Mouse (Mus musculus) hindbrain, embryonic 15.5 days (tissue): ENCODE results near the gene Fyco1. TPM values are rescaled to one million over a fixed set of nuclear protein-coding genes. Genes with fewer than 3 reads are reported as not detected.

Source experiments
- ATAC-seq: fragments of 200-750 bp; cut with Nextera tagmentation; 2 replicates; pipeline ENCODE4 v1.8.0; 2017; ENCODE audit warnings: low read depth, moderate number of reproducible peaks, moderate TSS enrichment; ENCODE audit not compliant: low FRiP score
- H3K27ac ChIP-seq: fragments of 300-500 bp; sonication (generic); replicated peaks from 2 replicates; pipeline ENCODE4 v1.5.1; 2015; ENCODE audit warnings: mild to moderate bottlenecking, inconsistent platforms
- H3K27me3 ChIP-seq: fragments of 300-500 bp; sonication (generic); 2 replicates; pipeline ENCODE4 v1.6.1; 2015; ENCODE audit warnings: control low read depth, inconsistent platforms
- H3K36me3 ChIP-seq: fragments of 300-500 bp; sonication (generic); 2 replicates; pipeline ENCODE4 v1.6.1; 2015; ENCODE audit warnings: control low read depth, inconsistent platforms
- H3K4me1 ChIP-seq: fragments of 300-500 bp; sonication (generic); replicated peaks from 2 replicates; pipeline ENCODE4 v1.6.1; 2015; ENCODE audit warnings: control low read depth, inconsistent platforms
- H3K4me2 ChIP-seq: fragments of 300-500 bp; sonication (generic); 2 replicates; pipeline ENCODE4 v1.6.1; 2015; ENCODE audit warnings: moderate library complexity, mild to moderate bottlenecking, inconsistent platforms
- H3K4me3 ChIP-seq: fragments of 300-500 bp; sonication (generic); 2 replicates; pipeline ENCODE4 v1.5.1; 2015; ENCODE audit warnings: mild to moderate bottlenecking, inconsistent platforms
- H3K9ac ChIP-seq: fragments of 300-500 bp; sonication (generic); 2 replicates; pipeline ENCODE4 v1.6.1; 2015; ENCODE audit warnings: inconsistent platforms
- H3K9me3 ChIP-seq: fragments of 300-500 bp; sonication (generic); 2 replicates; pipeline ENCODE4 v1.6.1; 2016; ENCODE audit warnings: control low read depth, inconsistent platforms
- WGBS: fragments of 180-500 bp; shearing (Covaris S2); methylation state at CpG from one replicate; pipeline ENCODE4 v1.1.7; 2015; 5-methylcytosine and 5-hydroxymethylcytosine counted together
- polyA plus RNA-seq: library from polyadenylated mRNA; unstranded; fragments of >200 nt; fragmentation: Nextera tagmentation; extraction: Ambion mirVana; gene quantifications from 2 replicates; pipeline ENCODE4 v1.2.1, GENCODE M21; 2015

Fyco1 gene
- 14.0 and 14.6 TPM in 2 replicates for polyA plus RNA-seq

DNA sequence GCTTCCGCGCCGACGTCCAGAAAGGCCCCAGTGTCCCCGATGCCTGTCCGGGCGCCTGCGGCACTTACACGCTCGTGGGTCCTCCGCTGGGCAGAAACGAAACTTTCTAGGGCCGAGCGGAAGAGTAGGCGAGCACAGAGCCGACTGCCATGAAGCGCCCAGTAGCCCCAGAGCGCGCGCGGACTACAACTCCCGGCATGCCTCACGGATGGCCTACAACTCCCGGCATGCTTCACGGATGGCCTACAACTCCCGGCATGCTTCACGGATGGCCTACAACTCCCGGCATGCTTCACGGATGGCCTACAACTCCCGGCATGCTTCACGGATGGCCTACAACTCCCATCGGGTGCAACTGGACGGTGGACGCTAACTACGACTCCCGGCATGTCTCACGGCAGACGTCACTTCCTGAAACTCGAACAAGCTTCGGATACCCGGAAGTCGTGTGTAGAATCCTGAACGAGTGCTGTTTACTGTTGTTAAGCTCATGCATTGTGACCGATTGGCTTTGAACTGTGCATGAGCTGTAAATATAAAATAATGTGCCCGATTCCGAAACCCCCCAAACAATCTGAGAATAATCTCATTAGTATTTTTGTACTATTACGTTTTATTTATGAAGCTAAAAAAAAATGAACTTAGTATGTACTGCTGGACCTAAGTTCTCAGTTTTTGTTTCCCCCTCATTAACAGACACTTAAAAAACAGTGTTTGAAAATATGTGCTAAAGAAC is at the start of gene Fyco1:
Gene Fyco1 (minus strand): TSS at position 187 of the 736 bp plus-strand sequence.
- H3K27ac ChIP-seq: peak within 1 kb of the TSS; percentile 83
- under 1% methylated on average over 47 of the region's 47 CpGs for WGBS
- peak; percentile 98 for ATAC-seq

DNA sequence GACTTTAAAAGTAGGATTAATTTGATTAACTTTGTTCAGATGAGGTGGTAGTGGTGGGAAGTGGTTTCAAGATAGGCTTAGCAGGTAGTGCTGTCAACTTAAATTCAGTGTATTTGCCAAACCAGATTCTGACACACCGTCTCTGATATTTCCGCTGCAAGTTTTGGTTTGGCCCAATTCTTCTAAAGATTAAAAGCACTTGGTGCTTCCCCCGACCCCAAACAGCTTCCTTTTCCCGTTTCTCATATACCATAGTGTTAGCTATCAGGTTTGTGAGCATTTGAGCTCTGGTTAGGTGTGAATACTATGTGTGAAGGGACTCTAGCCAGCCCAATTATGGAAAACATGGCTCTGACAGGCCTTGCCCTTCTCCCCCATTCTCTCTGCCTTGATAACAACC is 20.4 kb upstream of the Fyco1 start:
- Histone ChIP-seq H3K27me3 (no peaks in the 10 kb centered on the region), H3K27ac (no peak overlapping the region), H3K9me3 (no peaks in the 10 kb centered on the region), H3K9ac (no peak overlapping the region), H3K4me1 (no peaks in the 10 kb centered on the region), H3K36me3 (no peaks in the 10 kb centered on the region), H3K4me2 (no peak overlapping the region), H3K4me3 (no peak overlapping the region)
- no peak for ATAC-seq
- 77% methylated on average over 4 of the region's 4 CpGs for WGBS

More for the DNA sequence above, at the start of gene Fyco1:
- Histone ChIP-seq H3K4me2 (peak within 1 kb of the TSS; percentile 91), H3K9me3 (no peaks in the 10 kb centered on the region), H3K4me3 (peak within 1 kb of the TSS; percentile 70), H3K4me1 (peaks cover 12% of the 10 kb centered on the region), H3K9ac (peak within 1 kb of the TSS; percentile 52), H3K27me3 (no peaks in the 10 kb centered on the region), H3K36me3 (no peaks in the 10 kb centered on the region)

DNA sequence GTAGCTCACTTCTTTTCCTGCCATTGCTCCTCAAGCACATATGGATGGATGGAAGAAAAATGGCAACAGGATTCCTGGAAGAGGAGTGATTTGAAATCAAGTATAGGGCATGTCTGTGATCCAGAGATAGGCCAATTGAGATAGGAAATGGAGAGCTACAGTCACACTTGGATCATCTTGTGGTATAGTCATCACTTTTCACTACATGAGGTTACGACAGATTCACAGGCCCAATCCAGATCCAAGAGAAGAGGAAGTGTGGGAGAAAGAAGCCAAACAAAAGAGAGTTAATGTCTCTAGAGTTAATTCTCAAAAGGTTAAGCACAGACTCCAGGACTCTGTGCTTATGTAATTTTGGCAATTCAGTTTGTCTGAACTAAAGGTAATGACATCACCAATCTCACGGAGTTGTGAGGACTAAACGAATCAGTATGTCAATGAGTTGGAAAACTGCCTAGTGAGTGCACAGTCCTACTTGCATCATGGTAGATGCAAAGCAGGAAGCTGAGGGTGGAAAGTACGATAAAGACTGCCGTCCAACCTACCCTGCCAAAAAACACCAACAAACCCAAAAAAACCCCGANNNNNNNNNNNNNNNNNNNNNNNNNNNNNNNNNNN is 17.6 kb upstream of the Fyco1 start:
- no peaks in the 10 kb centered on the region for H3K36me3 ChIP-seq
- no peak overlapping the region for H3K27ac ChIP-seq
- no peaks in the 10 kb centered on the region for H3K27me3 ChIP-seq
- 53% methylated on average over 5 of the region's 6 CpGs for WGBS
- H3K9me3 ChIP-seq: no peaks in the 10 kb centered on the region
- H3K4me3 ChIP-seq: no peak overlapping the region
- H3K9ac ChIP-seq: no peak overlapping the region
- no peak for ATAC-seq
- no peaks in the 10 kb centered on the region for H3K4me1 ChIP-seq
- H3K4me2 ChIP-seq: no peak overlapping the region

DNA sequence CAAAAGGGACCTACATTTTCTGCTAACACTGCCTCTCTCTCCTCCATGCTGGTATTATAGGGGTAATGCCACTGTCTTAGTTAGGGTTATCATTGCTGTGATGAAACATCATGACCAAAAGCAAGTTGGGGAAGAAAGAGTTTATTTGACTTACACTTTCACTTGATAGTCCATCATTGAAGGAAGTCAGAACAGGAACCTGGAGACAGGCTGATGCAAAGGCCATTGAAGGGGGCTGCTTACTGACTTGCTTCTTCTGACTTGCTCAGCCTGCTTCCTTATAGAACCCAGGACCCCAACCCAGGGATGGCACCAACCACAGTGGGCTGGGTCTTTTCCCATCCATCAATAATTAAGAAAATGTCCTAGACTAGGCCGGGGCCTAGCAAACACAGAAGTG is 11.9 kb upstream of the Fyco1 start:
- ATAC-seq: no peak

DNA sequence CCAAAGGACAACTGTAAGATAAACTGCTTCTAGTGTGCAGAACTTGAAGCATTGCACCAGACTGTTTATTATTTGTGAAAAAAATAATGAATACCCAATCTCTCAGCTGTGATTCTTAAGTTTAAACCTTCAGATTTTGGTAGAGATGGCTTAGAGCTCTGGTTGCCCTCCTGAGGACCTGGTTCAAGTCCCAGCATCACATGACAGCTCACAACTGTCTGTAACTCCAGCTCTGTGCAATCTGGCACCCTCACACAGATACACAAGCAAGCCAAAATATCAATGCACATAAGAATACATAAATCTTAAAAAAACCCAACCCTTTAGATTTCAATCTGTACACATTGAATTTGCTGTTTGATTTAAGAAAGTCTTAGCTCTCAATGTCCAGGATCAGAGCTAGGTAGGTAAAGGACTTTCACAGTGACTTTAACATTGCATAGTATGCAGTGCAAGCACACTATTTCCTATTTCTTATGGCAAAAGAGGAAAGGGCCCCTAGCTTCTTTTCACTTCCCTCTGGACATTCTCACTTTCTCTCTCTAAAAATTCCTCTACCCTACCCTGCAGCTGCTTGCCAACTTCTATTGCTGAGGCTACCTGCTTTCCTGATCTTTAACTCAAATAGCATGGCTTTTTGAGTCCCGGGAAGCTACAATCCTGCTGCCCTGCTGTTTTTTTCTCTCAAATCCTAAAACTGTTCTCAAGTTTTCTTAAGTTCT is 11.4 kb upstream of the Fyco1 start:
- ATAC-seq: no peak
- Histone ChIP-seq H3K9me3 (no peaks in the 10 kb centered on the region), H3K4me3 (no peak overlapping the region), H3K27ac (no peak overlapping the region), H3K9ac (no peak overlapping the region), H3K4me2 (no peak overlapping the region), H3K27me3 (no peaks in the 10 kb centered on the region), H3K36me3 (no peaks in the 10 kb centered on the region), H3K4me1 (no peaks in the 10 kb centered on the region)
- 89% methylated on average over 1 of the region's 1 CpGs for WGBS

More for the DNA sequence above, 11.9 kb upstream of the Fyco1 start:
- H3K9me3 ChIP-seq: no peaks in the 10 kb centered on the region
- H3K27ac ChIP-seq: no peak overlapping the region
- H3K9ac ChIP-seq: no peak overlapping the region
- no peaks in the 10 kb centered on the region for H3K4me1 ChIP-seq
- H3K27me3 ChIP-seq: no peaks in the 10 kb centered on the region
- 100% methylated on average over 1 of the region's 1 CpGs for whole genome bisulfite sequencing
- no peaks in the 10 kb centered on the region for H3K36me3 ChIP-seq
- no peak overlapping the region for H3K4me2 ChIP-seq
- no peak overlapping the region for H3K4me3 ChIP-seq

DNA sequence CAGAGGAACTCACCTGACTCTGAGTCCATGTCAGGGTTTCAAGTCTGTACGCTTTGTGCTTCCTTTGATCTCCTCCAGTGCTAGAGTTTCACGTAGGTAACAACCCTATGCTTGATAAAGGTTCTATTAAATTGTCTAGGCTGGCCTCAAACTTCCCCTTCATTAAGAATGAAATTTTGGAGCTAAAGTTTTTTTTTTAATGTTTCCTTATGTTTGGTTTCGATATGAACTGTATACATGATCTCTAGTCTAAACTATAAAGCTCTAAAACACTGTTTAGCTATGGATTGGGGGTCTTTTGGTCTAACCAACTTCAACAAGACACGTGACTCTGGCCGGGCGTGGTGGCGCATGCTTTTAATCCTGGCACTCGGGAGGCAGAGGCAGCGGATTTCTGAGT is 10.2 kb upstream of the Fyco1 start, which contains the start of gene Xcr1:
Gene Xcr1 (minus strand): TSS at position 101 of the 400 bp plus-strand sequence.
- Histone ChIP-seq H3K9me3 (no peaks in the 10 kb centered on the region), H3K4me1 (no peaks in the 10 kb centered on the region), H3K27ac (no peak within 1 kb of the TSS), H3K4me2 (no peak within 1 kb of the TSS), H3K27me3 (no peaks in the 10 kb centered on the region), H3K36me3 (no peaks in the 10 kb centered on the region), H3K4me3 (no peak within 1 kb of the TSS), H3K9ac (no peak within 1 kb of the TSS)
- ATAC-seq: no peak
- 91% methylated on average over 9 of the region's 9 CpGs for WGBS

DNA sequence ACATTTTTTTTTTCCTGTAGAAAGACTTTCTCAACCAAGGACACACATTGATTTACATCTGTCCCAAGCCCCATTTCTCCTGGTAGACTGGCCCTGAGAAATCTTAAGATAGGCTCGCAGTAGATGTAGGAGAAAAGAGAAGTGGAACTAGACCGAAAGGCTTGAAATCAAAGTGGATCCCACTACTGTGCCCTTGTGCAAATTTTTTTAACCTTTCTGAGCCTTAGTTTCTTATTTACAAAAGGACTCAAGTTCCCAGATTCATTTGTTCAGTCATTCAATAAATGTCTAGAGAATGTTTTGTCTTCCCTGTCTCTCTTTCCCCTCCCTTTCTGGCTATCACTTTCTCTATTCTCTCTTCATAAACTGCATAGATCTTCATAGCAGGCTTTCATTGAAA is 5.1 kb upstream of the Fyco1 start:
- no peak overlapping the region for H3K9ac ChIP-seq
- ATAC-seq: no peak
- no peaks in the 10 kb centered on the region for H3K9me3 ChIP-seq
- H3K4me3 ChIP-seq: no peak overlapping the region
- 91% methylated on average over 2 of the region's 2 CpGs for whole genome bisulfite sequencing
- no peak overlapping the region for H3K27ac ChIP-seq
- no peak overlapping the region for H3K4me2 ChIP-seq
- no peaks in the 10 kb centered on the region for H3K27me3 ChIP-seq
- no peaks in the 10 kb centered on the region for H3K36me3 ChIP-seq
- H3K4me1 ChIP-seq: peaks cover 4% of the 10 kb centered on the region

DNA sequence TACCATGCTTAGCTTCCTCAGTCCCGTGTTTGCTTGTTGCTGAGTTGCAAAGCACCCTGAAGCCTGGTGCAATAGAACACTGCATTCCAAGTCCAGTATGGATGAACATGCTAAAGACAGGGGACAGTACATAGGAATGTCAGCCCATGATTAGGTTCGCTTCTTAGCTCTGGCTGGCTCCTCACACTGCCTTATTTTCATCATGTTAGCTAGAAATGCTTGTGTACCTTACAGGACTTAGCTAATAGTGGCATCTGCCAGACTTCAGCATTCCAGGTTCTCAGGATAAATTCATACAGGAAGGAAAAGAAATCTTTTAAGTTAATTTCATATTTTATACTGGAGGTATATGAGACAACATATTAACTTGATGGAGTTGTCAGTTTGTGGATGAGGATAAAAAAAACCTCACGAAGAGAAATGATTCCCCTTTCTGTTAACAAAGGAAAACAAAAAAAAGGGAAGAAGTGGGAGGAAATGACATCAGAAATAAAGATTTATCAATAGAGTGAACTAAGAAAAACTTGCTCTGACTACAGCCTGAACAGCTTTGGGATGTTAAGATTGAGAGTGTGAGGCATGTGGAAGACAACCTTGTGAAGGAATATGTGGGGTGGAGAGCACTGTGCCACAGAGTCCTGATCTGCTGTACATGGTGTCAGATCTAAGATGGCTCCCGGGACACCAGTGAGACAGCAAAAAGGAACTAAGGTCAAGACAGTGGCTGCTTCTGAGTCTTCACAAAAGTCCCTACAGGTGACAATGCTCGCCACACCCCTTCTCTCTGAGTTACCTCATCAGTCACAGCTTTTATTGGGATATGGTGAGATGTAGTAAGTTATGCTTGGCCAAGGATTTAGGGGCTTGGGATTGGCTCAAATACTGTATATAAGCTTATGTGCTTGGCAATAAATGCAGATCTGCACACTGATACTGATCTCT is 1.0 kb upstream of the Fyco1 start:
- WGBS: 62% methylated on average over 5 of the region's 5 CpGs
- H3K4me1 ChIP-seq: peaks cover 12% of the 10 kb centered on the region
- peak; percentile 35 for ATAC-seq
- H3K4me3 ChIP-seq: peak overlapping the region; percentile 70
- H3K27ac ChIP-seq: peak overlapping the region; percentile 71
- H3K27me3 ChIP-seq: no peaks in the 10 kb centered on the region
- no peaks in the 10 kb centered on the region for H3K36me3 ChIP-seq
- peak overlapping the region; percentile 57 for H3K4me2 ChIP-seq
- H3K9me3 ChIP-seq: no peaks in the 10 kb centered on the region
- H3K9ac ChIP-seq: peak overlapping the region; percentile 24

DNA sequence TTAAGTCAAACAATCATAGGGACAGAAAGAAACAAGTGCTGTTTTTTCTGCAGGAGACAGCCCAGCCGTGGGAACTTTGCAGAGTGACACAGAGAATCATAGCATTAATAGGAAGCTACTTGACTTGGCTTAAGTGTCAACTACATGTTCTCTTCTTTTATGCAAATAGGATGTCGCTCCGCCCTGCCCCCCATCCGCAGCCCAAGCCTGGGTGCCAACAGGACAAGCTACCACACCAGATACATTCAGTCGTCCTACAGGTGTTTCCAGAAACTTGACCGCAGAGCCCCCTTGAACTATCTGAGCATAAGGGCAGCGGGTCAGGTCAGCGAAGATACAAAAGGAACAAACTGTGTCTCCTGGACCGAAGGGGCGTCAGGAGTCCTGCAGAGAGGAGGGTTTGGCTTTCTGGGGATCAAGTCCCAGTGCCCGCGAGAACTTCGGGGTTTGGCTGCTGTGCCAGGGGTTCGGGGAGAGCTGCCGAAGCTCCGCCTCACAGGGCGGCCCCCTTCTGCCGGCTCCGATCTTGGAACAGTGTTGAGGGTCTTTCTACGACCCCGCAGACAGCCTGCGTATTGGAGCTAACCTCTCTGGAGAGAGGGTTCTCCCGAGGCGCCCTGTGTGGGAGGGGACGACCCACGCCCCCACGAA is 512 bp downstream of the Fyco1 start:
- no peaks in the 10 kb centered on the region for H3K27me3 ChIP-seq
- ATAC-seq: peak; percentile 79

DNA sequence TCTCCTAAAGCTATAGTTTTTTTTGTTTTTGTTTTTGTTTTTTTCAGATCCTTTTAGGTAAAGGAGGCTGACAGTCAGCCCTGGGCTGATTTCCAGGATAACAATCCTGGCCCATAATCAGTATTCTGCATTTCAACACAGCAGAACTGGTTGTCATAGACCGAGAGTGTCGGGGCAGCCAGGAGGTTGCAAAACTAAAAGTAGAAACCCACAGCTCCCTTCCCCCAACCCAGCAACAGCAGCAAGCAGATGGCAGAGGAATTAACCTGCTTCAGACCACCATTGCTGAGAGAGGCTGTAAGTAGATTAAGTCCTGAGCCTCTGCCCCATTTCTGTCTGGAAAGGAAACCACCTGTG is 1.0 kb downstream of the Fyco1 start:
- Histone ChIP-seq H3K9ac (peak overlapping the region; percentile 52; the same call in 1 of the 2 replicates), H3K9me3 (no peaks in the 10 kb centered on the region), H3K27me3 (no peaks in the 10 kb centered on the region), H3K4me1 (peaks cover 12% of the 10 kb centered on the region), H3K27ac (peak overlapping the region; percentile 83), H3K4me3 (peak overlapping the region; percentile 70), H3K4me2 (peak overlapping the region; percentile 91), H3K36me3 (no peaks in the 10 kb centered on the region)
- WGBS: 18% methylated on average over 2 of the region's 2 CpGs
- no peak for ATAC-seq

More for the DNA sequence above, 512 bp downstream of the Fyco1 start:
- H3K36me3 ChIP-seq: no peaks in the 10 kb centered on the region
- peak overlapping the region; percentile 91 for H3K4me2 ChIP-seq
- WGBS: under 1% methylated on average over 27 of the region's 27 CpGs
- H3K4me1 ChIP-seq: peaks cover 12% of the 10 kb centered on the region
- no peaks in the 10 kb centered on the region for H3K9me3 ChIP-seq
- peak overlapping the region; percentile 83 for H3K27ac ChIP-seq
- peak overlapping the region; percentile 70 for H3K4me3 ChIP-seq
- peak overlapping the region; percentile 52 for H3K9ac ChIP-seq
